Mouse (Mus musculus) kidney, embryonic 16.5 days (tissue): Measurements from ENCODE around the gene Arid1b. TPM values are rescaled to one million over a fixed set of nuclear protein-coding genes. Genes with fewer than 3 reads are reported as not detected.

Source experiments
- ATAC-seq: fragments of 200-750 bp; cut with Nextera tagmentation; 2 replicates; pipeline ENCODE4 v1.8.0; 2017; ENCODE audit warnings: moderate TSS enrichment; ENCODE audit not compliant: low FRiP score, low TSS enrichment
- H3K27ac ChIP-seq: fragments of 300-500 bp; sonication (generic); 2 replicates; pipeline ENCODE4 v1.5.1; 2014; ENCODE audit warnings: low read length
- H3K27me3 ChIP-seq: fragments of 300-500 bp; sonication (generic); 2 replicates; pipeline ENCODE4 v1.6.1; 2014; ENCODE audit warnings: low read length, control low read depth, mixed read lengths; ENCODE audit not compliant: insufficient read depth
- H3K36me3 ChIP-seq: fragments of 300-500 bp; sonication (generic); 2 replicates; pipeline ENCODE4 v1.6.1; 2014; ENCODE audit warnings: low read length, control low read depth, mixed read lengths; ENCODE audit not compliant: insufficient read depth
- H3K4me1 ChIP-seq: fragments of 300-500 bp; sonication (generic); 2 replicates; pipeline ENCODE4 v1.6.1; 2014; ENCODE audit warnings: low read length, control low read depth, mixed read lengths; ENCODE audit not compliant: insufficient read depth
- H3K4me2 ChIP-seq: fragments of 300-500 bp; sonication (generic); replicated peaks from 2 replicates; pipeline ENCODE4 v1.6.1; 2014; ENCODE audit warnings: low read depth, low read length
- H3K4me3 ChIP-seq: fragments of 300-500 bp; sonication (generic); 2 replicates; pipeline ENCODE4 v1.5.1; 2014; ENCODE audit warnings: mild to moderate bottlenecking, low read length
- H3K9ac ChIP-seq: fragments of 300-500 bp; sonication (generic); replicated peaks from 2 replicates; pipeline ENCODE4 v1.6.1; 2014; ENCODE audit warnings: low read length
- H3K9me3 ChIP-seq: fragments of 300-500 bp; sonication (generic); 2 replicates; pipeline ENCODE4 v1.6.1; 2016; ENCODE audit warnings: low read length, control low read depth
- WGBS: fragments of 180-500 bp; shearing (Covaris S2); extraction: QIAGEN DNeasy Blood & Tissue Kit; methylation state at CpG from one replicate; pipeline ENCODE4 v1.1.7; 2014; 5-methylcytosine and 5-hydroxymethylcytosine counted together
- polyA plus RNA-seq: library from polyadenylated mRNA; unstranded; fragments of >200 nt; fragmentation: Nextera tagmentation; extraction: Ambion mirVana; gene quantifications from 2 replicates; pipeline ENCODE4 v1.2.1, GENCODE M21; 2015

Gene Arid1b
- polyA plus RNA-seq, 1 experiment from 2014 or later = 10.9 TPM

- WGBS = 87% methylated on average over 4 of the region's 4 CpGs
- H3K4me1 ChIP-seq = peaks cover 30% of the 10 kb centered on the region
- 0 out of 2 replicates have a peak, but pooled peaks cover 2% of the 10 kb centered on the region for H3K36me3 ChIP-seq
- H3K9me3 ChIP-seq = no peaks in the 10 kb centered on the region
- no peak overlapping the region for H3K27ac ChIP-seq
- H3K4me2 ChIP-seq = no peak overlapping the region
- H3K4me3 ChIP-seq = no peak overlapping the region
- no peak for ATAC-seq
- H3K9ac ChIP-seq = no peak overlapping the region
- no peaks in the 10 kb centered on the region for H3K27me3 ChIP-seq
Observed at GRCm38 (mm10) chr17:5297491-5297890, 303.4 kb downstream of the Arid1b start.

GRCm38 (mm10) chr17:5297984-5298383, 303.9 kb downstream of the Arid1b start:
- H3K9ac ChIP-seq = no peak overlapping the region
- peaks cover 30% of the 10 kb centered on the region for H3K4me1 ChIP-seq
- H3K36me3 ChIP-seq = peaks cover 2% of the 10 kb centered on the region; the same call in 1 of the 2 replicates
- H3K27me3 ChIP-seq = no peaks in the 10 kb centered on the region
- H3K4me3 ChIP-seq = no peak overlapping the region
- H3K9me3 ChIP-seq = no peaks in the 10 kb centered on the region
- no peak overlapping the region for H3K4me2 ChIP-seq
- no peak for ATAC-seq
- no peak overlapping the region for H3K27ac ChIP-seq
- 65% methylated on average over 10 of the region's 10 CpGs for WGBS

- no peak for ATAC-seq
- no peak overlapping the region for H3K4me3 ChIP-seq
- H3K27ac ChIP-seq = no peak overlapping the region
- H3K27me3 ChIP-seq = no peaks in the 10 kb centered on the region
- peaks cover 27% of the 10 kb centered on the region for H3K4me1 ChIP-seq
- no peak overlapping the region for H3K4me2 ChIP-seq
- H3K36me3 ChIP-seq = peaks cover 8% of the 10 kb centered on the region; the same call in 1 of the 2 replicates
- 74% methylated on average over 5 of the region's 5 CpGs for WGBS
- no peaks in the 10 kb centered on the region for H3K9me3 ChIP-seq
- H3K9ac ChIP-seq = no peak overlapping the region; the same call in 1 of the 2 replicates
Observed at GRCm38 (mm10) chr17:5298891-5299559, 304.9 kb downstream of the Arid1b start.

- H3K4me3 ChIP-seq = no peak overlapping the region
- no peak for ATAC-seq
- no peak overlapping the region for H3K9ac ChIP-seq
- no peak overlapping the region for H3K4me2 ChIP-seq
- 76% methylated on average over 11 of the region's 11 CpGs for whole genome bisulfite sequencing
- H3K27me3 ChIP-seq = no peaks in the 10 kb centered on the region
- H3K9me3 ChIP-seq = no peaks in the 10 kb centered on the region
- H3K27ac ChIP-seq = no peak overlapping the region
- H3K36me3 ChIP-seq = peaks cover 21% of the 10 kb centered on the region
- 0 out of 2 replicates have a peak, but pooled peaks cover 7% of the 10 kb centered on the region for H3K4me1 ChIP-seq
Observed at GRCm38 (mm10) chr17:5302971-5303746, 309.0 kb downstream of the Arid1b start.

- Histone ChIP-seq H3K27me3 (no peaks in the 10 kb centered on the region), H3K36me3 (peaks cover 21% of the 10 kb centered on the region), H3K4me1 (no peaks in the 10 kb centered on the region), H3K9me3 (no peaks in the 10 kb centered on the region), H3K9ac (no peak overlapping the region), H3K27ac (no peak overlapping the region), H3K4me2 (no peak overlapping the region), H3K4me3 (no peak overlapping the region)
- ATAC-seq = no peak
- WGBS = 73% methylated on average over 10 of the region's 10 CpGs
Observed at GRCm38 (mm10) chr17:5305783-5306477, 311.8 kb downstream of the Arid1b start.

GRCm38 (mm10) chr17:5309930-5310329, 315.8 kb downstream of the Arid1b start:
- Histone ChIP-seq H3K36me3 (peaks cover 16% of the 10 kb centered on the region), H3K4me1 (no peaks in the 10 kb centered on the region), H3K9me3 (no peaks in the 10 kb centered on the region), H3K4me2 (no peak overlapping the region), H3K27me3 (no peaks in the 10 kb centered on the region), H3K4me3 (no peak overlapping the region), H3K9ac (no peak overlapping the region), H3K27ac (no peak overlapping the region)
- ATAC-seq = no peak
- WGBS = 49% methylated on average over 5 of the region's 5 CpGs

GRCm38 (mm10) chr17:5310425-5310888, 316.3 kb downstream of the Arid1b start:
- no peak overlapping the region for H3K27ac ChIP-seq
- no peak overlapping the region for H3K4me3 ChIP-seq
- ATAC-seq = no peak
- no peak overlapping the region for H3K9ac ChIP-seq
- no peaks in the 10 kb centered on the region for H3K9me3 ChIP-seq
- WGBS = 82% methylated on average over 11 of the region's 11 CpGs
- H3K36me3 ChIP-seq = peaks cover 16% of the 10 kb centered on the region
- no peaks in the 10 kb centered on the region for H3K4me1 ChIP-seq
- H3K4me2 ChIP-seq = no peak overlapping the region
- no peaks in the 10 kb centered on the region for H3K27me3 ChIP-seq

GRCm38 (mm10) chr17:5311062-5311461, 316.9 kb downstream of the Arid1b start:
- H3K9ac ChIP-seq = no peak overlapping the region
- H3K9me3 ChIP-seq = no peaks in the 10 kb centered on the region
- no peaks in the 10 kb centered on the region for H3K4me1 ChIP-seq
- H3K4me2 ChIP-seq = no peak overlapping the region
- ATAC-seq = no peak
- H3K27ac ChIP-seq = no peak overlapping the region
- no peaks in the 10 kb centered on the region for H3K27me3 ChIP-seq
- WGBS = 88% methylated on average over 7 of the region's 7 CpGs
- peaks cover 17% of the 10 kb centered on the region for H3K36me3 ChIP-seq
- no peak overlapping the region for H3K4me3 ChIP-seq

- H3K4me2 ChIP-seq = no peak overlapping the region
- no peak overlapping the region for H3K9ac ChIP-seq
- H3K27ac ChIP-seq = no peak overlapping the region
- no peaks in the 10 kb centered on the region for H3K27me3 ChIP-seq
- WGBS = 87% methylated on average over 5 of the region's 5 CpGs
- H3K36me3 ChIP-seq = peaks cover 13% of the 10 kb centered on the region; the same call in 1 of the 2 replicates
- no peaks in the 10 kb centered on the region for H3K4me1 ChIP-seq
- no peaks in the 10 kb centered on the region for H3K9me3 ChIP-seq
- H3K4me3 ChIP-seq = no peak overlapping the region
- no peak for ATAC-seq
Observed at GRCm38 (mm10) chr17:5312307-5312706, 318.2 kb downstream of the Arid1b start.
